Mouse (Mus musculus) kidney, embryonic 16.5 days (tissue): ENCODE measurements around the gene Klhl42. TPM values are rescaled to one million over a fixed set of nuclear protein-coding genes. Genes with fewer than 3 reads are reported as not detected.

ENCODE experiments used
- ATAC-seq: fragments of 200-750 bp; cut with Nextera tagmentation; 2 replicates; pipeline ENCODE4 v1.8.0; 2017; ENCODE audit warnings: moderate TSS enrichment; ENCODE audit not compliant: low FRiP score, low TSS enrichment
- H3K27ac ChIP-seq: fragments of 300-500 bp; sonication (generic); 2 replicates; pipeline ENCODE4 v1.5.1; 2014; ENCODE audit warnings: low read length
- H3K27me3 ChIP-seq: fragments of 300-500 bp; sonication (generic); 2 replicates; pipeline ENCODE4 v1.6.1; 2014; ENCODE audit warnings: low read length, control low read depth, mixed read lengths; ENCODE audit not compliant: insufficient read depth
- H3K36me3 ChIP-seq: fragments of 300-500 bp; sonication (generic); 2 replicates; pipeline ENCODE4 v1.6.1; 2014; ENCODE audit warnings: low read length, control low read depth, mixed read lengths; ENCODE audit not compliant: insufficient read depth
- H3K4me1 ChIP-seq: fragments of 300-500 bp; sonication (generic); 2 replicates; pipeline ENCODE4 v1.6.1; 2014; ENCODE audit warnings: low read length, control low read depth, mixed read lengths; ENCODE audit not compliant: insufficient read depth
- H3K4me2 ChIP-seq: fragments of 300-500 bp; sonication (generic); replicated peaks from 2 replicates; pipeline ENCODE4 v1.6.1; 2014; ENCODE audit warnings: low read depth, low read length
- H3K4me3 ChIP-seq: fragments of 300-500 bp; sonication (generic); 2 replicates; pipeline ENCODE4 v1.5.1; 2014; ENCODE audit warnings: mild to moderate bottlenecking, low read length
- H3K9ac ChIP-seq: fragments of 300-500 bp; sonication (generic); replicated peaks from 2 replicates; pipeline ENCODE4 v1.6.1; 2014; ENCODE audit warnings: low read length
- H3K9me3 ChIP-seq: fragments of 300-500 bp; sonication (generic); 2 replicates; pipeline ENCODE4 v1.6.1; 2016; ENCODE audit warnings: low read length, control low read depth
- WGBS: fragments of 180-500 bp; shearing (Covaris S2); extraction: QIAGEN DNeasy Blood & Tissue Kit; methylation state at CpG from one replicate; pipeline ENCODE4 v1.1.7; 2014; 5-methylcytosine and 5-hydroxymethylcytosine counted together
- polyA plus RNA-seq: library from polyadenylated mRNA; unstranded; fragments of >200 nt; fragmentation: Nextera tagmentation; extraction: Ambion mirVana; gene quantifications from 2 replicates; pipeline ENCODE4 v1.2.1, GENCODE M21; 2015

The Klhl42 gene
- polyA plus RNA-seq, 1 experiment from 2014 or later: 6.0 TPM

GRCm38 (mm10) chr6:147086594-147087225 is 4.5 kb upstream of the Klhl42 start, which contains the start of gene Mansc4:
TSS of gene Mansc4 (minus strand) at chr6:147087032.
- H3K9ac ChIP-seq: peak within 1 kb of the TSS; percentile 45; the same call in 1 of the 2 replicates

GRCm38 (mm10) chr6:147087736-147088135 is 3.4 kb upstream of the Klhl42 start:
- Histone ChIP-seq H3K4me2 (no peak overlapping the region), H3K27me3 (peaks cover 16% of the 10 kb centered on the region; the same call in 1 of the 2 replicates), H3K27ac (no peak overlapping the region), H3K36me3 (no peaks in the 10 kb centered on the region), H3K4me3 (no peak overlapping the region), H3K9ac (no peak overlapping the region), H3K4me1 (peaks cover 25% of the 10 kb centered on the region), H3K9me3 (no peaks in the 10 kb centered on the region)
- ATAC-seq: no peak
- WGBS: 39% methylated on average over 6 of the region's 7 CpGs

More at GRCm38 (mm10) chr6:147086594-147087225, 4.5 kb upstream of the Klhl42 start, which contains the start of gene Mansc4:
- Histone ChIP-seq H3K4me2 (peak within 1 kb of the TSS; percentile 46), H3K36me3 (no peaks in the 10 kb centered on the region), H3K4me1 (peaks cover 19% of the 10 kb centered on the region), H3K4me3 (peak within 1 kb of the TSS; percentile 22), H3K9me3 (no peaks in the 10 kb centered on the region), H3K27me3 (peaks cover 16% of the 10 kb centered on the region; the same call in 1 of the 2 replicates), H3K27ac (no peak within 1 kb of the TSS)
- ATAC-seq: peak; percentile 50
- WGBS: 3% methylated on average over 19 of the region's 20 CpGs

GRCm38 (mm10) chr6:147088517-147088916 is 2.7 kb upstream of the Klhl42 start:
- no peak for ATAC-seq

GRCm38 (mm10) chr6:147090191-147090590 is 988 bp upstream of the Klhl42 start:
- no peak overlapping the region for H3K4me3 ChIP-seq
- WGBS: 79% methylated on average over 5 of the region's 5 CpGs
- ATAC-seq: no peak
- H3K27ac ChIP-seq: no peak overlapping the region
- no peaks in the 10 kb centered on the region for H3K36me3 ChIP-seq
- H3K9ac ChIP-seq: no peak overlapping the region
- no peak overlapping the region for H3K4me2 ChIP-seq
- H3K9me3 ChIP-seq: no peaks in the 10 kb centered on the region
- H3K4me1 ChIP-seq: peaks cover 30% of the 10 kb centered on the region
- peaks cover 16% of the 10 kb centered on the region; the same call in 1 of the 2 replicates for H3K27me3 ChIP-seq

More at GRCm38 (mm10) chr6:147088517-147088916, 2.7 kb upstream of the Klhl42 start:
- Histone ChIP-seq H3K9ac (no peak overlapping the region), H3K9me3 (no peaks in the 10 kb centered on the region), H3K4me2 (no peak overlapping the region), H3K4me1 (peaks cover 30% of the 10 kb centered on the region), H3K36me3 (no peaks in the 10 kb centered on the region), H3K4me3 (no peak overlapping the region), H3K27ac (no peak overlapping the region), H3K27me3 (peaks cover 16% of the 10 kb centered on the region; the same call in 1 of the 2 replicates)
- WGBS: 73% methylated on average over 3 of the region's 3 CpGs

- ATAC-seq: peak; percentile 16
- Histone ChIP-seq H3K36me3 (no peaks in the 10 kb centered on the region; the same call in 1 of the 2 replicates), H3K4me3 (peak overlapping the region; percentile 77), H3K9ac (peak overlapping the region; percentile 93), H3K27me3 (peaks cover 16% of the 10 kb centered on the region; the same call in 1 of the 2 replicates), H3K9me3 (no peaks in the 10 kb centered on the region), H3K27ac (no peak overlapping the region), H3K4me2 (peak overlapping the region; percentile 90), H3K4me1 (peaks cover 20% of the 10 kb centered on the region)
- WGBS: 5% methylated on average over 15 of the region's 15 CpGs
Measured at GRCm38 (mm10) chr6:147092136-147092535, 957 bp downstream of the Klhl42 start.

GRCm38 (mm10) chr6:147094771-147095170 is 3.6 kb downstream of the Klhl42 start:
- no peak overlapping the region for H3K27ac ChIP-seq
- H3K9me3 ChIP-seq: no peaks in the 10 kb centered on the region
- peaks cover 7% of the 10 kb centered on the region; the same call in 1 of the 2 replicates for H3K27me3 ChIP-seq
- no peak overlapping the region for H3K4me2 ChIP-seq
- peaks cover 30% of the 10 kb centered on the region for H3K4me1 ChIP-seq
- ATAC-seq: no peak
- 80% methylated on average over 7 of the region's 7 CpGs for WGBS
- H3K9ac ChIP-seq: no peak overlapping the region
- no peaks in the 10 kb centered on the region; the same call in 1 of the 2 replicates for H3K36me3 ChIP-seq
- no peak overlapping the region for H3K4me3 ChIP-seq

GRCm38 (mm10) chr6:147096109-147096508 is 4.9 kb downstream of the Klhl42 start:
- H3K4me2 ChIP-seq: no peak overlapping the region
- H3K4me1 ChIP-seq: peaks cover 30% of the 10 kb centered on the region
- ATAC-seq: no peak
- H3K27ac ChIP-seq: no peak overlapping the region
- no peaks in the 10 kb centered on the region for H3K9me3 ChIP-seq
- no peaks in the 10 kb centered on the region for H3K27me3 ChIP-seq
- WGBS: 95% methylated on average over 4 of the region's 4 CpGs
- H3K4me3 ChIP-seq: no peak overlapping the region
- no peak overlapping the region for H3K9ac ChIP-seq
- no peaks in the 10 kb centered on the region; the same call in 1 of the 2 replicates for H3K36me3 ChIP-seq

GRCm38 (mm10) chr6:147096934-147097333 is 5.8 kb downstream of the Klhl42 start:
- H3K27ac ChIP-seq: no peak overlapping the region
- ATAC-seq: no peak
- peaks cover 30% of the 10 kb centered on the region for H3K4me1 ChIP-seq

GRCm38 (mm10) chr6:147097346-147097929 is 6.3 kb downstream of the Klhl42 start:
- ATAC-seq: no peak
- Histone ChIP-seq H3K9me3 (no peaks in the 10 kb centered on the region), H3K9ac (no peak overlapping the region), H3K4me2 (no peak overlapping the region), H3K27ac (no peak overlapping the region), H3K4me1 (peaks cover 28% of the 10 kb centered on the region), H3K27me3 (no peaks in the 10 kb centered on the region), H3K36me3 (peaks cover 7% of the 10 kb centered on the region), H3K4me3 (no peak overlapping the region)
- 66% methylated on average over 8 of the region's 8 CpGs for WGBS

More at GRCm38 (mm10) chr6:147096934-147097333, 5.8 kb downstream of the Klhl42 start:
- H3K4me3 ChIP-seq: no peak overlapping the region
- no peak overlapping the region for H3K4me2 ChIP-seq
- WGBS: 79% methylated on average over 3 of the region's 3 CpGs
- H3K36me3 ChIP-seq: peaks cover 2% of the 10 kb centered on the region
- no peaks in the 10 kb centered on the region for H3K9me3 ChIP-seq
- no peak overlapping the region for H3K9ac ChIP-seq
- H3K27me3 ChIP-seq: no peaks in the 10 kb centered on the region
